Mouse (Mus musculus) G1E (cell line): ENCODE data around the gene Lrrc49.

Experiments used
- CTCF ChIP-seq: IDR thresholded peaks from 2 replicates; pipeline ENCODE4 v1.5.1; 2012; ENCODE audit warnings: low read depth, low read length, inconsistent platforms, mixed read lengths
- GATA1 ChIP-seq: IDR thresholded peaks from 2 replicates; pipeline ENCODE4 v1.6.1; 2012; ENCODE audit warnings: borderline replicate concordance, low read length, inconsistent platforms, mixed read lengths
- GATA2 ChIP-seq: IDR thresholded peaks from 2 replicates; pipeline ENCODE4 v1.6.1; 2012; ENCODE audit warnings: low read depth, low read length, inconsistent platforms, borderline replicate concordance
- POLR2AphosphoS5 ChIP-seq: IDR thresholded peaks from 2 replicates; pipeline ENCODE4 v1.6.1; 2012; ENCODE audit warnings: low read depth, low read length, inconsistent platforms; ENCODE audit not compliant: insufficient replicate concordance
- TAL1 ChIP-seq: conservative IDR thresholded peaks from 2 replicates; pipeline ENCODE4 v1.6.1; 2012; ENCODE audit warnings: low read depth, low read length, inconsistent platforms, mixed read lengths

- TF ChIP-seq GATA2 (no peak), CTCF (no peak), GATA1 (no peak), TAL1 (no peak), POLR2AphosphoS5 (no peak)
Measured at GRCm38 (mm10) chr9:60527051-60527450, 160.9 kb downstream of the Lrrc49 start.
